Mouse (Mus musculus) effector memory CD4-positive, alpha-beta T cell, adult 7 months (primary cell): ENCODE results near the gene Sf3b1. TPM values are rescaled to one million over a fixed set of nuclear protein-coding genes. Genes with fewer than 3 reads are reported as not detected.

ENCODE experiments used
- polyA plus RNA-seq: library from polyadenylated mRNA; unstranded; fragments of 100-300 nt; shearing (Covaris generic); gene quantifications from one replicate; pipeline ENCODE4 v1.2.1, GENCODE M21; 2017

Gene Sf3b1
- 632 TPM for polyA plus RNA-seq

GRCm38 (mm10) chr1:55027253-55027801 is at the start of gene Sf3b1:
Gene Sf3b1, minus strand, starts transcription at chr1:55027481.

GRCm38 (mm10) chr1:55052355-55052953 is 25.2 kb upstream of the Sf3b1 start, which contains the start of gene Coq10b:
Gene Coq10b, plus strand, starts transcription at chr1:55052770.

Other genes with a start within 250 kb of the Sf3b1 start
- 445 TPM for gene Ankrd44, start 101.1 kb downstream of the Sf3b1 start, polyA plus RNA-seq
- 294 TPM for gene Coq10b, start 25.3 kb upstream of the Sf3b1 start, polyA plus RNA-seq
- gene Hspe1, start 60.7 kb upstream of the Sf3b1 start, polyA plus RNA-seq: 226 TPM
- 155 TPM for gene Hspd1, start 60.8 kb upstream of the Sf3b1 start, polyA plus RNA-seq
- gene Mob4, start 103.8 kb upstream of the Sf3b1 start, polyA plus RNA-seq: 120 TPM
- 2.7 TPM for gene Rftn2, start 199.3 kb upstream of the Sf3b1 start, polyA plus RNA-seq
- gene Mars2, start 209.7 kb upstream of the Sf3b1 start, polyA plus RNA-seq: 2.1 TPM